Mouse (Mus musculus) cerebellum, adult (tissue): ENCODE data around the gene Abcb4.
"Not testable (repeated sequence)": the region's sequence is repeated elsewhere in the genome, so short reads cannot be mapped to it uniquely, and the experiment has no call there.

Experiments used
- ATAC-seq: cut with Nextera tagmentation; 2 replicates; pipeline ENCODE4 v1.9.2; 2017; ENCODE audit warnings: mild to moderate bottlenecking, moderate library complexity, mixed read lengths; ENCODE audit not compliant: insufficient number of reproducible peaks, low FRiP score, low TSS enrichment

Gene Abcb4

DNA sequence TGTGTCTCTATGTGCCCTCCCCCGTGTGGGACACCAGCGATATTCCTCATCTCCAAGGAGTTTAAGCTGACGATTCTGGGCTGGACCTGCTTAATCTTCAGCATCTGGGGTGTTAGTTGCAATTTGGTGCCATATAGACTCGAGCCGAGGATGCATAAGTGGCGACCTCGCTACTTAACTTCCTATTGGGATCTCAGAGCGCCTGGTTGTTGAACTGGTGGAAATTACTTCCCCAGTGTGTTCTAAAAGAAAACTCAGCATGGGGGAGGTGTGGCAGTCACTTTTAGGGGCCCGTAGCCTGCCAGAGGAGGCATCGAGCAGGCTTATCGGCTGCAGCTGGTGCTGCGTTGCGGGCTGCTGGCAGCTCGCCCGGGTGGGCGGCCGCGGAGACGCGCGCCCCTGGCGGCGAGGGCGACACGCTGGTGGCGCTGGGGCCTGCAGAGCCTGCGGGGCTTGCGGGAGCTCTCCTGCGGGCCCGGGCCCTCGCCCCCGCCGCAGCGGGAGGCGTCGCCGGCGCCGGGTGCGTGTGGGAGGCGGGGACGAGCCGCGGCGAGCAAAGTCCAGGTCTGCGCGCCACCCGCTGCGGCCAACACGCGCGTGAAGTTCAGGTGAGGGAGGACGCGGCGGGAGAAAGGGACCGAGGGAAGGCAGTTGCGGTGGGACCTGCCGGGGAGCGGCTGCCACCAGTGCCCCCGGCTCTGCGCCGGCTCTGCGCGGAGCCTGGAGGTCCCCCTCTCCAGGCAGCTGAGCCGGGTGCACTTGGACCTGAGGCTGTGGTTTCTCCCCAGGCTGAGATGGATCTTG is at the start of gene Abcb4:
Gene Abcb4 (plus strand): TSS at position 418 of the 804 bp plus-strand sequence.
- peak; percentile 69 for ATAC-seq

DNA sequence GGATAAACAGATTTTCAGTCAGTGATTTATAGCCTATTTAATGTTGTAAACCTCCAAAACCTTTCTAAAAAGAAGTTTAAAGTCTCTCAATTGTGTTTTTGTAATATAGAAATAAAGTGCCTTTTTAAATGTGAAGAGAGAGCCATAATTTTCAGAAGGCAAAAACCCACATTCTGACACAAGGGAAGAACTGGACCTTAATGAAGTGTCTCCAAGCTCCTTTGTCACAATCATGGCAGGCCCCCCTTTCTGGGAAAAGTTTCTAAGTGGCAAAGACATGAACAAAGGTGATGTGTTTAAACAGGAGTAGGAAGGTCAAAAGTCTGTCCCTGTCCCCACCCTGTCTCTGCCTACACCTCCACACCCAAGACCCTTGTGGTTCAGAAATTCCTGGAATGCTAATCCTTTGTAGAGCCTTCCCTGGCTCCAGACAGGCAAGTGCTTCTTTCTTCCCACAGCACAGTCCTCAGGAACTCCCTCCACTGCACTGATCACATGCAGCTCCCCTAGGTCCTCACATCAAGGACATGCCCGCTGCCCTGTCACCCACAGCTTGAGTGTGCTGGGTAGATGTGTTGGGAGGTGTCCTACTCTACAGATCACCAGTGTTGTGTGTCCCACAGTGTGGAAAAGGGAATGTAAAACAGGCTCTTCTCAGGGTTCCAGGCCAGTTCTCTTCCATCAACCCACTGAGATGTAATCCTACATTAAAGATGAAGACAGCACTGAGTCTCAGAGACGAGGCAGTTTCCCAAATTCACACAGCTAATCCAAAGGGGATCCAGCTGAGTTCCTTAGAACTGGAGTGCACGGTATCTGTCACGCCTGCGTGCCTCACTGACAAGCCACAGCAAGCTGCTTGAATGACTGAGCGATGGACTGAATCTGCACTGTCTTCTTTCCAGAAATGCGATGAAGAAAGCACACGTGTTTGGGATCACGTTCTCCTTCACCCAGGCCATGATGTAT is 44.6 kb upstream of the Abcb4 start:
- not testable (repeated sequence) for ATAC-seq

DNA sequence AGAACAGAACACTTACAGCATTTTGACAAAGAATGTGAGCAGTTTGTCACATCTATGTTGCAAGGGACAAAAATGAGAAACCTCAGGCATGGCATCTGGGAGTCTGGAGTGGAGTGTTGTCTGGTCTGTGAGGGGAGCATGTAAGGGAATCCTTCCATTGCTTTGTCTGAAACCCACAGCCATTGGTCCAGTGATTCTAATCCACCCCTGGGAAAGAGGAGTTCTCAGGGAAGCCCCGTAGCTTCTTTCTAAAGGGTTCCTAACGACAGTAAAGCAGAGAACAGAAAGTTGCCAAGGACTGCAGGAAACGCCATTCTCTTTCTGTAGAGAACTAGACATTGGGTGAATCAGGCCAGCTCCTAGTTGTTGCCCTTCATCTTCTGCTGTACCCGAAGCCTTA is 42.7 kb upstream of the Abcb4 start:
- no peak for ATAC-seq

DNA sequence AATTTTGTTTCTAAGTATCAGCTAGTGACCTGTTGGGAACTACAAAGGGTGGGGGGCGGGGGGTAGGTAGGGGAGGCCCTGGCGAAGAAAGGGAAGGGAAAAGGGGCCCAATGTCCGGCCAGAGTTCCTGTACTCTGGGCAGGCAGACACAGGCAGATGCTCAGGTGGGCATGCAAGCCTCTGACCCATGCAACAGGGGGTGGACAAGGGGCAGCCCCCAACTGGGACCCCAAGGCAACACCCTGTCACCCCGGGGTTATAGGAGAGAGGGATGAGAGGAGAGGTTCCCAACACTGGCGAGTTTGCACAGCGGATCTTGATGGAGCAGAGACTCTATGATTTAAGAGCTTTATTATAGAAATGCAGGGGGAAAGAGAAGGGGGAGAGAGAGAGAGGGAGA is 36.3 kb upstream of the Abcb4 start:
- ATAC-seq = no peak

DNA sequence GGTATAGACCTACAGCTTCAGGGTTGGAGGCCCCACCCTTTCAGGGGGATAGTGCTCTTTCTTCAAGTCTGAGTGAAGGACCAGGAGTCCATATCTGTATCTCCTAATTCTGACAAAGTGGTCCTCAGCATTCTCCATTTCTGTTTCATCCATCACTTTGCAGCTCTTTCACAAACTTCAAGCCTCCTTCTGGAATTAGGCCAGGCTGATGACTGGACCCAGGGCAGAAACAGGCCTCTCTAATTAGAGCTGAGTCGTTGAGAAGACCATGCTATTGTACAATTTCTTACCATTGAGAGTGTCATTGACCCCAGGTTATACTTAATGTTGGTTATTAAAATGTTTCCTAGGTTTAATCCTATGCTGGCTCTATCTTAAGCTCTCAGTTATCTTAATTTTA is 31.7 kb upstream of the Abcb4 start:
- ATAC-seq = no peak

DNA sequence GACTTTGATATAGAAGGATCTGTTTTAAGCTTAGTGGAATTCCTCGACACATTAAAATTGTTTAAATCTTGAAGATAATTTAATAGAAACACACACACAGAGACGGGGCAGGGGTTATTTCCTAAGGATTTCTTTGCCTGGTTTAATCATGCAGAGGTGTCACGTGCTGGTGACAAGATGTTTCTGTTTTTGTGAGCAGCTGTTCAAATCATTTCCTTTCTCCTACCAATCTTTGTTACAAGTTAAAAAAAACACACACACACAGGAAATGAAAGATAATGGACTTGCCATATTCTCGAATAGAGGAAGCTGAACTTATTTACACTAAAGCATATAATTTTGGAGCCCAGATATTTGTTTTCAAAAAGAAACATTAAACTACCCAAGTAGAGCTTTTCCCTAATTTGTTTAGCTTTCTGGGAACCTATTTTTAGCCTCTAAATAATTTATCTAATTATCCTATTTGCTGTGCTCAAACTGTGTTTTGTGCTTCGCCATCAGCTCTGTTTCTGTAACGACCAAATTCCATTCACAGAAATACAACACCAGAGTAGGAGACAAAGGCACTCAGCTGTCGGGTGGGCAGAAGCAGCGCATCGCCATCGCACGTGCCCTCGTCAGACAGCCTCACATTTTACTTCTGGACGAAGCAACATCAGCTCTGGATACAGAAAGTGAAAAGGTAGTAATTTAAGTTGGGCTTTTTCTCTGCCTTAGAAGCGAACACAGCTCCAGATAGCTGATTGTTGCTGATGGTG is 29.8 kb upstream of the Abcb4 start:
- ATAC-seq = no peak

DNA sequence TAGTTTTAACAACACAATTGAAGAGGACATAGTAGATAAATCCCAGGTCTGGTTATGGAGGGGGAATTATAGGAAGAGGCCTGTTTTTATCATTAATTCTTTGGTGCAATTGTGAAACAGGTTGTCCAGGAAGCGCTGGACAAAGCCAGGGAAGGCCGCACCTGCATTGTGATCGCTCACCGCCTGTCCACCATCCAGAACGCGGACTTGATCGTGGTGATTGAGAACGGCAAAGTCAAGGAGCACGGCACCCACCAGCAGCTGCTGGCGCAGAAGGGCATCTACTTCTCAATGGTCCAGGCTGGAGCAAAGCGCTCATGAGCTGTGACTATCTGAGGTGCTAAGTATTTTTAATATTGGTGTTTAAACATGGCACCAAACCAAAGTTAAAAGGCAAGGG is 27.9 kb upstream of the Abcb4 start:
- not testable (repeated sequence) for ATAC-seq

DNA sequence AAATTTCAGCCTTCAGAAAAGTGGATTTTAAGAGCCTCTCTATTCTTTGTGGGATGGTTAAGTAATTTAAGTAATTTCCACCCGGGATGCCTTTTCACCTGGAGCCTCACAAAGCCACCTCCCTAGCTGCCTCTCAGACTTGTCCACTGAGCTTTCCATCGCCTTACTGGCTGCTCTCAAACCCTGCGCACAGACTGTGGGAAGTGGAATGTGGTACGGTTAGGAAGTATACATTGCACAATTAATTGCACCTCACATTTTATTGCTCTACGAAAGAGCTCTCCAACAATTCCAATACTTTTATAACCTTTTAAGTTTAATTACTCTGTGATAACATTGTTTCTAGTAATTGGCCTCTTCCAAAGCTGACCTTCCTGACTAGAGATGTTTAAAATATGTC is 27.2 kb upstream of the Abcb4 start:
- no peak for ATAC-seq

DNA sequence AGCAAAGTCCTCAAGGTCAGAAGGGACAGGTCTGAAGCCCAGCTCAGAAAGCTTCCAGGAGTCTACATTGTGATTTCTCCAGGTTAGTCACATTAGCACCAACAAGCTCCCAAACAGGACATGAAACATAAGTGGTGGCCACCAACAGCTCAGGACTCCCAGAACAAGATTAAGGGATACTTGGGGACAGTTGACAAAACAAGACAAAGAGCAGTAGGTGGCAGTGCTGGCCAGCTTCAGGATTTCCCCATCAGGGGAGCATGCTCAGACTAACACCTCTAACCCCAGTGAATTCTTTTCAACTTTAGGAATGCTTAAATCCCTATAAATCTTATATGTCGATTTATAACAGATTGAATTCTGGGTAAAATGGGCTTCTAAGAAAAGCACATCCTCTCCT is 25.5 kb upstream of the Abcb4 start:
- ATAC-seq = no peak

DNA sequence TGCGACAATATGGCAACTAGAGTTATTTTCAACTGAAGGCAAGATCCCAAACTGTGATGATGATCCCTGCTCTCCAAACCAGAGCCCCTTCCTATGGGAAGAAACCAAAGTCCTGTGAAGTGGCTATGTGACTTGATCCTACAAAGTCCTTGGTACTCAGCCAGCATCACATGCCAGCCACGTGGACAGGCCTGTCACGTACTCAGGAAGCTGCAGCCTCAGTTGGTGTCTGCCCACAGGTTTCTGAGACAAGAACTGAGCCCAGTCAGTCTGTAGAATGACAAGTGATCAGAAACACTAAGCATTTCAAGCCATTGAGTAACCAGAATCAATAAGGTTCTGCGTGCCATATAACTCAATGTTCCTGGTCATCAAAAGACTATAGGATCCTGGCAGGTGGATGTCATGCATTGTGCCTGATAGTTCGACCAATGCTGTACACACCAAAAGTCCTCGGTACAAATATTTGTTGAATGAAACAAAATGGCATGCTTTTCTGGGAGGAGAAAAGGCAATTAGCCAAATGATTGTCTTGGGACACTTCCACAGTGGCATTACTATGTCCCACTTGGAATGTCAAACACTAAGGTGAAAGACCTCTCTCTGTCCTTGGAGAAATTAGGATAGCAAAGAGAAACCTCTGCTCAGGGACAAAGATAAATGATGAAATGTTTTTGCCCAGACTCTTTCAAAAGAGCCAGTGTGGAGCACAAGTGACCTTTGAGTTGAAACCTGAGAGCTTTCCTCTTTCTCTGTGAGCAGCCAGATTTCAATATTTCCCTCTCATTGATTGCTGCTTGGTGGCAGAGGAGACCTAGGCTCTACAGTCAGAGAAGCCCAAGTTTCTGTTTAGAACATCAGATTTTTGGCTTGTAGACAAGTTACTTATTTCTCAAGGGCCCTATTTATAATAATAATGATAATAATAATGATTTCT is 20.3 kb upstream of the Abcb4 start:
- no peak for ATAC-seq

DNA sequence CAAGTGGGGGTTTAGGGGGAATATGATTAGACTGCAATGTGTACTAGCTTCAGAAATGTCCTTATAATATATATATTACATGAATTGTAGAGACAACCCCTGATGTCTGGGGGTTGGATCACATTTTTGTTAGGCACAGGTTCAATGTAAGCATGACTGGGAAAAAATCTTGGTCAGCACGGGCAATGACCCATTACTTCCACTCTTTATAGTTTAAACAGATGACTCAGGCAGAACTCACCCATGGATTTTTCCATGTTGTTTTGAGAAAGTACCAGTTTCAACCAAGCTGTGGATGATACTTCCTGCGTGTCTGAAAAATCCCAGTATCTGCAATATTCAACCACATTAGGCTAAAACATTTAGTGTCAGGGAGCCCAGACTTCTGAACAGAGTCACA is 16.4 kb upstream of the Abcb4 start:
- no peak for ATAC-seq

DNA sequence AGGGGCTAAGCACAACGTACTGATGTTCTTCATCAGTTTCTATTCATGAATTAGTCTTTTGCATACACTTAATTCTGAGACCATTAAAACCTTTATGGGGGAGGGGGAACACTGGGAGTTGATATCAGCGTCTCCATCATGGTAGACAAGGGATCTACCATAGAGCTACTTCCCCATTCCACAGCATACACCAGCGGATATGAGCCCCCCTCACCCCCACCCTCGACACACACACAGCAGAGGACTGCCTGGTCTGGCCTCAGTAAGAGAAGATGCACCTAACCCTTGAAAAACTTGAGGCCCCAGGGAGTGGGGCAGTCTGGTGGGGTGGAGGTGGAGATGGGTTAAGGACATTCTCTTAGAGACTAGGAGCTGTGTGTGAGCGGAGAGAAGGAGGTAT is 15.7 kb upstream of the Abcb4 start:
- ATAC-seq = no peak

DNA sequence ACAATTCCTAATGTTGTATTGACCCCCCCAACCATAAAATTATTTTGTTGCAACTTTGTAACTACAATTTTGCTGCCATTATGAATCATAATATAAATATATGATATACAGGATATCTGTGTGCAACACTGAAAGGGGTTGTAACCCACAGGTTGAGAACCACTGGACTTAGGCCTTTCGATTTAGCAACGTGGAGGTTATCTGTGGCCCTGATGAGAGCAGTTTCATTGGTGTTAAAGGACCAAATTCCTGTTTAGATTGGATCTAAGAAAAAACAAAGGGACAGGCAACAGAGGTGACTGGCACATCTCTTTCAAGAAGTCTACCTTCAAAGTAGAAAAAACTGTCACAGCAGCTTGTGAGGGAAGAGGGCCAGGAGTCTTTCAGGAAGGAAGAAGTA is 7.7 kb upstream of the Abcb4 start:
- no peak for ATAC-seq

DNA sequence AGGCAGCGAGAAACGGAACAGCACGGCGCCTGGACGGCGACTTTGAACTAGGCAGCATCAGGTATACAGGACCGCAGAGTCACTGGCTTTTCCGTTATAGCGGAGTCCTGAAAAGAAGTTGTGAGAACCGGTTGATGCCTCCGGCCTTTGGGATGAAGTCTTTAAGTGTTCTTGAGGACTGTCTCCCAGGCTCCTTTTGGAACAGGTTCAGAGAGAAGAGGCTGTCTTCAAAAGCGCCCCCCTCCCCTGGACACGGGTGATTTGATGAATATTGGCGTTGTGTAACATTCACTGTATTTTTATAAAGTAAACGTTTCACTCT is 548 bp downstream of the Abcb4 start:
- ATAC-seq = no peak

DNA sequence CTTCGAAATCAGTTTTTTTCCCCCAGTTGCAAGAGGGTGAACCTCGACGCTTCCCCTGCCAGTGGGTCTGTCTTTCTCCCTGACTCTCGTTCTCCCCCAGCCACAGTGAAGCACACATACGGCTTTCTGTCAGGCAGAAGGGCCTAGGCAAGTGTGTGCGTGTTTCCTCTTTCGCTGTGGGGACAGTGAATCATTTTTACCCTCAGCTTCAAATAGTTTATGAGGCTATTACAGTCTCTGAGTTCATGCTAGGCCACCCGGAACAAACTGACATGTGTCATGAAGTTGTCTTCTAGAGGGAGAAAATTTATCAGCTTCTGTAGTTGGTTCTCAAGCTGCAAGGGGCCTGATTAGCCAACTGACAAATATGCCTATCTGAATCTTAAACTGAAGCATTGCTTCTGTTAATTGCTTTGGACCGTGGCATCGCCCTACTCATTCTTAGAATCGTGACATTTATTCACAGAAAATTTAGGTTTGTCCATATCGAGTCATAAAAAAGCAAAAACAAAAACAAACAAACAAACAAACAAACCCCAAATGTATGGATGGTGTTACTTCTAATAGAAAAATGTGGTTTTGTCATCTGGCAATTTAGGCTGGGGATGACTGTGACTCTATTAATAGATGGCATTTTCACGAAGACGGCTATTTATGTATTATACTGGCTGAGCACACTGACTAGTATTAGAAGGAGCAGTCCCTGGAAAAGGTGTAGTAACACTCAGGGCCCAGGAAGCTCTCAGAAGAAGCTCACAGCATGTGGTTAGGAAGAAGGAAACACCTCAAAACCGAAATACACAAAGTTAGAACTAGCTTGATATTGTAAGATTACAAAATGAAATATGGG is 1.3 kb downstream of the Abcb4 start:
- ATAC-seq = no peak

DNA sequence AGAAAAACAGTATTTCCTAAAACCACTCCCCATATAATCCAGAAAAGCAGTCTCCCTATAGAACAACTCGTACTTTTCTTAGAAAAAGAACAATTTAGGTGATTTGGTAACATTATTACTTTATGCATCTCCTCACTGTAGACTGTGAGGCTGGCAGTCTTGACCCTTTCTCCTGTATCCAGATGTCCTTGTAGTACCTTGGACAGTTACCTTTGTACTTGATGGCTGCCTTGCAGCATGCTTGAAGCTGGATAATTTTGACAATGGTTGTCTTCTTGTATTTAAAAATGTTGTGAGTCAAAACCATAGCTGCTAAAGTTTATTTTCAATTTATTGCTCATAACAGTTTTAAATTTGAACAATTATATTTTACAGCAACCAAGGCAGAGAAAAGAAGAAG is 2.7 kb downstream of the Abcb4 start:
- ATAC-seq = no peak

DNA sequence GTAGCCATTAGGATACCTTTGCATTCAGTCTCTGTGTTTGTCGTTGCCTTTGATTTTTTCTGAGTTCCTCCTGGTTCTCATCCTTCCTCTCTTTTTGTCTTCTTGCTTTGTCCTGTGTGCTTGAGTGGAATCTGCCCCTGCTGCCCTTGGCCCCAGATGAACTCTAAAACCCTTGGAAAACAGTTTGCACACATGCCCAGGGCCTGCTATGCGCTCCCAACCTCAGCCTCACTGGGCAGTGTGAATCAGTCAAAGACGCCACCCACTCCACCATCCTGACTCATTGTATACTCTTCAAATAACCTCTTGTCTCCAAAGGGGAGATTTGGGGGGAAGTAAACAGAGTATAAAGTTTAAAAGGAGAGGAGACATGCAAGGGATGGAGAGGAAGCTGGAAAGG is 4.7 kb downstream of the Abcb4 start:
- ATAC-seq = no peak

DNA sequence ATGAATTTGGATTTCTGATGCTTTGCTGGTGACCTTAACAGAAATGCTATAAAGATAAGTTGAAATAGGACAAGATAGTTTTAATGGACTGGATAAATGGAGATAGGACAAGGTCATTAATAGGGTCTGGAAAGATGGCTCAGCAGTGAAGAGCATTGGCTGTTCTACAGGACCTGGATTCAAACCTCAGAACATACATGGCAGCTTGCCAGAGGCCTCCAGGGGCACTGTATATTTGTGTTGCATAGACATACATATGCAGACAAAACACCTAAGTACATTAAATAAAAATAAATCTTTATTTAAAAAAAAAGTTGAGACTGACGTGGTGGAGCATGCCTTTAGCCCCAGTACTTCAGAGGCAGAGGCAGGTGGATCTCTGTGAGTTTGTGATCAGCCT is 7.5 kb downstream of the Abcb4 start:
- no peak for ATAC-seq
